Mouse (Mus musculus) midbrain, postnatal 0 days (tissue): ENCODE data around the gene Zc3h12b. TPM values are rescaled to one million over a fixed set of nuclear protein-coding genes. Genes with fewer than 3 reads are reported as not detected.

Experiments
- ATAC-seq: fragments of 200-750 bp; cut with Nextera tagmentation; 2 replicates; pipeline ENCODE4 v1.8.0; 2017; ENCODE audit warnings: moderate number of reproducible peaks, mild to moderate bottlenecking, moderate TSS enrichment, moderate library complexity; ENCODE audit not compliant: low FRiP score
- DNase-seq: peaks from one replicate; pipeline ENCODE4 v3.0.0-alpha.2; 2015; ENCODE audit warnings: low spot score
- H3K27ac ChIP-seq: fragments of 300-500 bp; sonication (generic); 2 replicates; pipeline ENCODE4 v1.5.1; 2014; ENCODE audit warnings: low read depth, mild to moderate bottlenecking, low read length, mixed read lengths
- H3K27me3 ChIP-seq: fragments of 300-500 bp; sonication (generic); 2 replicates; pipeline ENCODE4 v1.6.1; 2014; ENCODE audit warnings: low read length, control low read depth, mixed read lengths; ENCODE audit not compliant: insufficient read depth
- H3K36me3 ChIP-seq: fragments of 300-500 bp; sonication (generic); 2 replicates; pipeline ENCODE4 v1.6.1; 2014; ENCODE audit warnings: low read length, control low read depth, mixed read lengths; ENCODE audit not compliant: insufficient read depth
- H3K4me1 ChIP-seq: fragments of 300-500 bp; sonication (generic); 2 replicates; pipeline ENCODE4 v1.6.1; 2014; ENCODE audit warnings: mild to moderate bottlenecking, control low read depth, antibody characterized with exemption, low read length, mixed read lengths; ENCODE audit not compliant: insufficient read depth
- H3K4me2 ChIP-seq: fragments of 300-500 bp; sonication (generic); 2 replicates; pipeline ENCODE4 v1.6.1; 2014; ENCODE audit warnings: low read depth, mild to moderate bottlenecking, low read length, mixed read lengths; ENCODE audit not compliant: poor library complexity, severe bottlenecking
- H3K4me3 ChIP-seq: fragments of 300-500 bp; sonication (generic); 2 replicates; pipeline ENCODE4 v1.5.1; 2014; ENCODE audit warnings: low read depth, mild to moderate bottlenecking, low read length, moderate library complexity
- H3K9ac ChIP-seq: fragments of 300-500 bp; sonication (generic); replicated peaks from 2 replicates; pipeline ENCODE4 v1.6.1; 2014; ENCODE audit warnings: mild to moderate bottlenecking, low read length, moderate library complexity, mixed read lengths; ENCODE audit not compliant: poor library complexity, severe bottlenecking
- H3K9me3 ChIP-seq: fragments of 300-500 bp; sonication (generic); 2 replicates; pipeline ENCODE4 v1.6.1; 2016; ENCODE audit warnings: low read length, control low read depth
- CTCF ChIP-seq: IDR thresholded peaks from 2 replicates; pipeline ENCODE4 v1.5.1; 2016; ENCODE audit warnings: antibody characterized with exemption, mild to moderate bottlenecking
- WGBS: fragments of 180-500 bp; shearing (Covaris S2); extraction: QIAGEN DNeasy Blood & Tissue Kit; methylation state at CpG from one replicate; pipeline ENCODE4 v1.1.7; 2014; 5-methylcytosine and 5-hydroxymethylcytosine counted together
- polyA plus RNA-seq: library from polyadenylated mRNA; unstranded; fragments of >200 nt; fragmentation: Nextera tagmentation; extraction: Ambion mirVana; gene quantifications from 2 replicates; pipeline ENCODE4 v1.2.1, GENCODE M21; 2015
- total RNA-seq: library from RNA; depleted of rRNA; stranded (reverse); fragments of >200 nt; gene quantifications from 2 replicates; pipeline ENCODE4 v1.2.3, GENCODE M21; 2014; rRNA removed

Gene Zc3h12b
- total and polyA plus RNA-seq, 2 experiments from 2014 or later: 4.0 to 12.7 TPM

- H3K27me3 ChIP-seq: no peaks in the 10 kb centered on the region
- peak overlapping the region; percentile 52 for H3K4me2 ChIP-seq
- peak overlapping the region; percentile 64 for H3K9ac ChIP-seq
- H3K36me3 ChIP-seq: no peaks in the 10 kb centered on the region
- no peaks in the 10 kb centered on the region for H3K4me1 ChIP-seq
- TF ChIP-seq CTCF: no peak
- H3K9me3 ChIP-seq: no peaks in the 10 kb centered on the region
- DNase-seq: peak; percentile 93
- H3K27ac ChIP-seq: peak overlapping the region; percentile 74
- 22% methylated on average over 6 of the region's 6 CpGs for WGBS
- H3K4me3 ChIP-seq: peak overlapping the region; percentile 38
- ATAC-seq: peak; percentile 95
Measured at GRCm38 (mm10) chrX:95968594-95968965, 257.1 kb downstream of the Zc3h12b start.

- TF ChIP-seq CTCF: no peak
Measured at GRCm38 (mm10) chrX:95969116-95969515, 257.6 kb downstream of the Zc3h12b start.

GRCm38 (mm10) chrX:95969936-95970335 is 258.5 kb downstream of the Zc3h12b start:
- Histone ChIP-seq H3K27ac (no peak overlapping the region), H3K9me3 (no peaks in the 10 kb centered on the region), H3K4me1 (no peaks in the 10 kb centered on the region), H3K36me3 (no peaks in the 10 kb centered on the region), H3K9ac (no peak overlapping the region), H3K4me2 (no peak overlapping the region), H3K27me3 (no peaks in the 10 kb centered on the region), H3K4me3 (no peak overlapping the region)
- WGBS: 92% methylated on average over 9 of the region's 9 CpGs
- no peak for TF ChIP-seq CTCF
- no peak for ATAC-seq
- no peak for DNase-seq

More at GRCm38 (mm10) chrX:95969116-95969515, 257.6 kb downstream of the Zc3h12b start:
- no peak for DNase-seq
- Histone ChIP-seq H3K4me3 (no peak overlapping the region), H3K36me3 (no peaks in the 10 kb centered on the region), H3K9me3 (no peaks in the 10 kb centered on the region), H3K27me3 (no peaks in the 10 kb centered on the region), H3K4me1 (no peaks in the 10 kb centered on the region), H3K27ac (no peak overlapping the region), H3K4me2 (no peak overlapping the region), H3K9ac (no peak overlapping the region)
- ATAC-seq: no peak
- 30% methylated on average over 6 of the region's 6 CpGs for WGBS

Other genes with a start within 250 kb of the Zc3h12b start
- not detected in 2 replicates for gene Asb12, start 153.7 kb upstream of the Zc3h12b start, total RNA-seq
- gene Asb12, start 153.7 kb upstream of the Zc3h12b start, polyA plus RNA-seq: 0.17 and 0.18 TPM in 2 replicates
- gene Pfn5, start 153.6 kb upstream of the Zc3h12b start, total RNA-seq: not detected in 2 replicates
- not detected in 2 replicates for gene Pfn5, start 153.6 kb upstream of the Zc3h12b start, polyA plus RNA-seq
- 48.0 and 49.8 TPM in 2 replicates for gene Zc4h2, start 53.2 kb upstream of the Zc3h12b start, total RNA-seq
- 56.9 and 58.9 TPM in 2 replicates for gene Zc4h2, start 53.2 kb upstream of the Zc3h12b start, polyA plus RNA-seq
- gene Las1l, start 245.3 kb downstream of the Zc3h12b start, total RNA-seq: 41.1 and 50.4 TPM in 2 replicates
- gene Las1l, start 245.3 kb downstream of the Zc3h12b start, polyA plus RNA-seq: 75.6 and 81.8 TPM in 2 replicates